Mouse (Mus musculus): Measurements from ENCODE around the gene Parp3.

Parp3 gene

GRCm38 (mm10) chr9:106467746-106468145, 9.0 kb downstream of the Parp3 start:
- CTCF ChIA-PET = interaction anchor here in 3 of 4 experiments (1.3 to 2.9 kb wide), 3 partner anchors 9 to 46 kb away, joined by 6 to 25 read pairs (median 10); partner anchors contain the start of genes Parp3 (in 2 of the 3) and Rrp9 (in 1 of the 3)
- POLR2A ChIA-PET = interaction anchor here in 3 of 4 experiments (0.7 to 2.9 kb wide), 9 partner anchors 9 to 265 kb away, joined by 3 to 21 read pairs (median 7); partner anchors contain the start of genes Parp3 (in 2 of the 3), Abhd14a (in 1 of the 3), Abhd14b (in 1 of the 3) and Rrp9 (in 1 of the 3)

- ChIA-PET CTCF (interaction anchor here (0.6 to 2.9 kb wide), 6 partner anchors 10 to 176 kb away, joined by 5 to 25 read pairs (median 6); partner anchors contain the start of genes Parp3 (in 3 of the 4) and Rrp9 (in 1 of the 4)), POLR2A (interaction anchor here in 2 of 4 experiments (0.8 to 3.4 kb wide), 22 partner anchors 8 to 264 kb away, joined by 3 to 21 read pairs (median 6); partner anchors contain the start of genes Acy1 (in 2 of the 2), Parp3 (in 2 of the 2), Pcbp4 (in 2 of the 2) and Rpl29 (in 2 of the 2))
Observed at GRCm38 (mm10) chr9:106466721-106467120, 10.0 kb downstream of the Parp3 start.

- CTCF ChIA-PET = interaction anchor here (0.5 to 2.9 kb wide), 6 partner anchors 11 to 177 kb away, joined by 3 to 25 read pairs (median 6); partner anchors contain the start of genes Parp3 (in 3 of the 4) and Rrp9 (in 1 of the 4)
- POLR2A ChIA-PET = interaction anchor here in 3 of 4 experiments (0.6 to 3.4 kb wide), 24 partner anchors 9 to 263 kb away, joined by 3 to 21 read pairs (median 4); partner anchors contain the start of genes Acy1 (in 3 of the 3), Rpl29 (in 3 of the 3), Parp3 (in 2 of the 3) and Pcbp4 (in 1 of the 3)
Observed at GRCm38 (mm10) chr9:106465571-106466200, 11.1 kb downstream of the Parp3 start, which contains the start of gene Gpr62. Gene Gpr62, minus strand, starts transcription at chr9:106465938.

- ChIA-PET POLR2A (interaction anchor here in 3 of 4 experiments (0.6 to 3.4 kb wide), 14 partner anchors 10 to 159 kb away, joined by 3 to 21 read pairs (median 5); partner anchors contain the start of genes Rpl29 (in 3 of the 3), Acy1 (in 2 of the 3), Parp3 (in 2 of the 3) and Abhd14a (in 1 of the 3)), CTCF (interaction anchor here in 2 of 4 experiments (1.7 to 2.9 kb wide), 4 partner anchors 11 to 178 kb away, joined by 5 to 25 read pairs (median 8); partner anchors contain the start of genes Parp3 (in 2 of the 2) and Rrp9 (in 1 of the 2))
Observed at GRCm38 (mm10) chr9:106464751-106465541, 11.8 kb downstream of the Parp3 start.

- CTCF ChIA-PET = interaction anchor here in 2 of 4 experiments (1.4 to 1.7 kb wide), 2 partner anchors 13 kb away, joined by 3 to 6 read pairs; partner anchors contain the start of gene Parp3 (in 2 of the 2)
- POLR2A ChIA-PET = interaction anchor here in 3 of 4 experiments (0.6 to 2.5 kb wide), 10 partner anchors 9 to 35 kb away, joined by 3 to 8 read pairs (median 3); partner anchors contain the start of genes Acy1 (in 1 of the 3), Parp3 (in 1 of the 3), Pcbp4 (in 1 of the 3) and Rpl29 (in 1 of the 3)
Observed at GRCm38 (mm10) chr9:106463122-106464063, 13.4 kb downstream of the Parp3 start.

GRCm38 (mm10) chr9:106462430-106462800, 14.3 kb downstream of the Parp3 start:
- ChIA-PET POLR2A (interaction anchor here in 2 of 4 experiments (0.6 to 2.0 kb wide), 7 partner anchors 10 to 103 kb away, joined by 3 to 6 read pairs (median 3); partner anchors contain the start of genes Acy1 (in 2 of the 2), Abhd14a (in 1 of the 2) and Abhd14b (in 1 of the 2)), CTCF (interaction anchor here in 2 of 4 experiments (0.9 to 2.1 kb wide), 2 partner anchors 15 kb away, joined by 3 to 5 read pairs; partner anchors contain the start of genes Abhd14a (in 1 of the 2) and Abhd14b (in 1 of the 2))

GRCm38 (mm10) chr9:106461641-106462429, 14.9 kb downstream of the Parp3 start:
- ChIA-PET CTCF (interaction anchor here in 3 of 4 experiments (0.6 to 2.1 kb wide), 4 partner anchors 9 to 15 kb away, joined by 3 to 5 read pairs (median 3); partner anchors contain the start of genes Abhd14a (in 1 of the 3), Abhd14b (in 1 of the 3), Parp3 (in 1 of the 3) and Pcbp4 (in 1 of the 3)), POLR2A (interaction anchor here in 2 of 4 experiments (0.6 to 2.0 kb wide), 7 partner anchors 10 to 104 kb away, joined by 3 to 6 read pairs (median 3); partner anchors contain the start of genes Acy1 (in 2 of the 2), Abhd14a (in 1 of the 2) and Abhd14b (in 1 of the 2))

- CTCF ChIA-PET = interaction anchor here in 3 of 4 experiments (1.1 to 2.1 kb wide), 3 partner anchors 13 to 16 kb away, joined by 3 to 5 read pairs (median 4); partner anchors contain the start of genes Abhd14a (in 1 of the 3), Abhd14b (in 1 of the 3) and Parp3 (in 1 of the 3)
- POLR2A ChIA-PET = interaction anchor here in 2 of 4 experiments (0.7 to 16.6 kb wide), 5 partner anchors 13 to 32 kb away, joined by 3 to 505 read pairs (median 5); partner anchors contain the start of genes Parp3 (in 2 of the 2), Rpl29 (in 2 of the 2), Abhd14a (in 1 of the 2) and Abhd14b (in 1 of the 2)
Observed at GRCm38 (mm10) chr9:106461026-106461415, 15.7 kb downstream of the Parp3 start.

- ChIA-PET POLR2A (interaction anchor here in 3 of 4 experiments (0.6 to 16.6 kb wide), 13 partner anchors 9 to 51 kb away, joined by 3 to 505 read pairs (median 5); partner anchors contain the start of genes Rpl29 (in 3 of the 3), Parp3 (in 2 of the 3) and Acy1 (in 1 of the 3)), CTCF (interaction anchor here in 3 of 4 experiments (1.1 to 2.1 kb wide), 3 partner anchors 13 to 16 kb away, joined by 3 to 5 read pairs (median 4); partner anchors contain the start of genes Abhd14a (in 1 of the 3), Abhd14b (in 1 of the 3) and Parp3 (in 1 of the 3))
Observed at GRCm38 (mm10) chr9:106460401-106461025, 16.2 kb downstream of the Parp3 start.

- ChIA-PET POLR2A (interaction anchor here in 3 of 4 experiments (0.6 to 16.6 kb wide), 14 partner anchors 9 to 880 kb away, joined by 3 to 505 read pairs (median 5); partner anchors contain the start of genes Rpl29 (in 3 of the 3), Acy1 (in 1 of the 3) and Parp3 (in 1 of the 3)), CTCF (interaction anchor here in 2 of 4 experiments (0.6 to 1.2 kb wide), 2 partner anchors 14 to 314 kb away, joined by 3 to 4 read pairs; no protein-coding TSS in a partner anchor)
Observed at GRCm38 (mm10) chr9:106459946-106460345, 16.8 kb downstream of the Parp3 start.

GRCm38 (mm10) chr9:106457920-106458319, 18.8 kb downstream of the Parp3 start:
- ChIA-PET CTCF (interaction anchor here in 1 of 4 experiments (3.2 kb wide), 1 partner anchor 19 kb away, joined by 14 read pairs; the partner anchor contains the start of genes Parp3 and Rrp9), POLR2A (interaction anchor here in 3 of 4 experiments (1.2 to 16.6 kb wide), 8 partner anchors 8 to 29 kb away, joined by 4 to 505 read pairs (median 6); partner anchors contain the start of genes Rpl29 (in 3 of the 3), Acy1 (in 2 of the 3) and Parp3 (in 1 of the 3))

- POLR2A ChIA-PET = interaction anchor here in 3 of 4 experiments (1.2 to 16.6 kb wide), 8 partner anchors 8 to 28 kb away, joined by 4 to 505 read pairs (median 6); partner anchors contain the start of genes Rpl29 (in 3 of the 3), Acy1 (in 2 of the 3) and Parp3 (in 1 of the 3)
Observed at GRCm38 (mm10) chr9:106457163-106457559, 19.6 kb downstream of the Parp3 start.

GRCm38 (mm10) chr9:106456325-106457162, 20.2 kb downstream of the Parp3 start:
- POLR2A ChIA-PET = interaction anchor here in 3 of 4 experiments (1.2 to 16.6 kb wide), 7 partner anchors 15 to 27 kb away, joined by 4 to 505 read pairs (median 7); partner anchors contain the start of genes Rpl29 (in 3 of the 3), Acy1 (in 2 of the 3) and Parp3 (in 1 of the 3)
- CTCF ChIA-PET = interaction anchor here in 3 of 4 experiments (0.6 to 3.2 kb wide), 3 partner anchors 18 to 20 kb away, joined by 4 to 14 read pairs (median 6); partner anchors contain the start of genes Parp3 (in 2 of the 3) and Rrp9 (in 1 of the 3)

More at GRCm38 (mm10) chr9:106457163-106457559, 19.6 kb downstream of the Parp3 start:
- CTCF ChIA-PET = interaction anchor here in 3 of 4 experiments (0.6 to 3.2 kb wide), 3 partner anchors 18 to 20 kb away, joined by 4 to 14 read pairs (median 6); partner anchors contain the start of genes Parp3 (in 2 of the 3) and Rrp9 (in 1 of the 3)

All from embryonic stem cell, embryonic (primary cell).